Mouse (Mus musculus) cerebellum, adult 8-10 months (tissue): ENCODE data around the gene Cenpx.
"Not testable (repeated sequence)": the region's sequence is repeated elsewhere in the genome, so short reads cannot be mapped to it uniquely, and the experiment has no call there.

Experiments
- DNase-seq: peaks from one replicate; pipeline ENCODE4 v3.0.0; 2022

Cenpx gene

GRCm38 (mm10) chr11:120695641-120696040 lies 17.9 kb downstream of the Cenpx start:
- DNase-seq, result no peak

GRCm38 (mm10) chr11:120695184-120695583 lies 18.4 kb downstream of the Cenpx start:
- no peak for DNase-seq

GRCm38 (mm10) chr11:120693461-120693860 lies 20.1 kb downstream of the Cenpx start:
- DNase-seq, result no peak

- no peak for DNase-seq
These were observed 21.0 kb downstream of the Cenpx start for GRCm38 (mm10) chr11:120692471-120693011.

- DNase-seq, result no peak
These were observed 24.2 kb downstream of the Cenpx start for GRCm38 (mm10) chr11:120689365-120689764.

GRCm38 (mm10) chr11:120686650-120687272 lies 26.8 kb downstream of the Cenpx start:
- DNase-seq, result no peak

- DNase-seq, result no peak
These were observed 28.9 kb downstream of the Cenpx start for GRCm38 (mm10) chr11:120684660-120685059.

- no peak for DNase-seq
These were observed 29.5 kb downstream of the Cenpx start for GRCm38 (mm10) chr11:120684086-120684485.

GRCm38 (mm10) chr11:120683536-120683935 lies 30.0 kb downstream of the Cenpx start:
- DNase-seq, result no peak

- DNase-seq, result no peak
These were observed 30.9 kb downstream of the Cenpx start for GRCm38 (mm10) chr11:120682683-120683082.

- DNase-seq, result no peak
These were observed 33.6 kb downstream of the Cenpx start for GRCm38 (mm10) chr11:120679909-120680308.

GRCm38 (mm10) chr11:120676951-120677350 lies 36.6 kb downstream of the Cenpx start:
- DNase-seq, result no peak

- DNase-seq, result not testable (repeated sequence)
These were observed 37.7 kb downstream of the Cenpx start for GRCm38 (mm10) chr11:120675875-120676274.

GRCm38 (mm10) chr11:120673594-120674122 lies 39.9 kb downstream of the Cenpx start:
- no peak for DNase-seq

GRCm38 (mm10) chr11:120672687-120673593 lies 40.6 kb downstream of the Cenpx start, which contains the start of gene Aspscr1:
TSS of gene Aspscr1 (plus strand) at chr11:120672973.
- DNase-seq, result peak; percentile 90

GRCm38 (mm10) chr11:120666617-120667016 lies 46.9 kb downstream of the Cenpx start:
- DNase-seq, result no peak

- no peak for DNase-seq
These were observed 48.1 kb downstream of the Cenpx start for GRCm38 (mm10) chr11:120665406-120665805.

GRCm38 (mm10) chr11:120663714-120664113 lies 49.8 kb downstream of the Cenpx start:
- no peak for DNase-seq

- no peak for DNase-seq
These were observed 50.8 kb downstream of the Cenpx start for GRCm38 (mm10) chr11:120662759-120663158.

- DNase-seq, result no peak
These were observed 52.5 kb downstream of the Cenpx start, which contains the start of gene Notum for GRCm38 (mm10) chr11:120661076-120661460. TSS of gene Notum (minus strand) at chr11:120661175.
